Mouse (Mus musculus): ENCODE results near the gene B9d1.

The B9d1 gene

GRCm38 (mm10) chr11:61504713-61505257 is at the start of gene B9d1:
Gene B9d1 (plus strand): TSS chr11:61505144.
- DNase-seq (ENCODE audit: low read depth, low spot score), result peak; percentile 98

GRCm38 (mm10) chr11:61464071-61464470 is 40.9 kb upstream of the B9d1 start:
- no peak for DNase-seq (ENCODE audit: low read depth, low spot score)

- DNase-seq (ENCODE audit: low read depth, low spot score), result no peak
Measured at GRCm38 (mm10) chr11:61465422-61465821, 39.5 kb upstream of the B9d1 start.

- DNase-seq (ENCODE audit: low read depth, low spot score), result no peak
Measured at GRCm38 (mm10) chr11:61468534-61468933, 36.4 kb upstream of the B9d1 start.

GRCm38 (mm10) chr11:61469317-61469917 is 35.5 kb upstream of the B9d1 start:
- DNase-seq (ENCODE audit: low read depth, low spot score), result no peak

GRCm38 (mm10) chr11:61470880-61471279 is 34.1 kb upstream of the B9d1 start:
- no peak for DNase-seq (ENCODE audit: low read depth, low spot score)

- no peak for DNase-seq (ENCODE audit: low read depth, low spot score)
Measured at GRCm38 (mm10) chr11:61473630-61474029, 31.3 kb upstream of the B9d1 start.

GRCm38 (mm10) chr11:61476786-61477382 is 28.1 kb upstream of the B9d1 start:
- peak; percentile 21 for DNase-seq (ENCODE audit: low read depth, low spot score)

- DNase-seq (ENCODE audit: low read depth, low spot score), result no peak
Measured at GRCm38 (mm10) chr11:61477566-61478508, 27.1 kb upstream of the B9d1 start.

GRCm38 (mm10) chr11:61478788-61479187 is 26.2 kb upstream of the B9d1 start:
- DNase-seq (ENCODE audit: low read depth, low spot score), result no peak

- DNase-seq (ENCODE audit: low read depth, low spot score), result no peak
Measured at GRCm38 (mm10) chr11:61481239-61482090, 23.5 kb upstream of the B9d1 start.

- no peak for DNase-seq (ENCODE audit: low read depth, low spot score)
Measured at GRCm38 (mm10) chr11:61483226-61483845, 21.6 kb upstream of the B9d1 start.

GRCm38 (mm10) chr11:61484256-61484612 is 20.7 kb upstream of the B9d1 start:
- DNase-seq (ENCODE audit: low read depth, low spot score), result no peak

GRCm38 (mm10) chr11:61484613-61485540 is 20.1 kb upstream of the B9d1 start, which contains the start of gene Mfap4:
Gene Mfap4 (plus strand): TSS chr11:61485431.
- no peak for DNase-seq (ENCODE audit: low read depth, low spot score)

- no peak for DNase-seq (ENCODE audit: low read depth, low spot score)
Measured at GRCm38 (mm10) chr11:61485541-61486457, 19.1 kb upstream of the B9d1 start.

GRCm38 (mm10) chr11:61486458-61487219 is 18.3 kb upstream of the B9d1 start:
- DNase-seq (ENCODE audit: low read depth, low spot score), result no peak

GRCm38 (mm10) chr11:61487401-61487800 is 17.5 kb upstream of the B9d1 start:
- no peak for DNase-seq (ENCODE audit: low read depth, low spot score)

GRCm38 (mm10) chr11:61487936-61488335 is 17.0 kb upstream of the B9d1 start:
- DNase-seq (ENCODE audit: low read depth, low spot score), result no peak

Data from R1 (cell line).